Mouse (Mus musculus) hindbrain, postnatal 0 days (tissue): ENCODE data around the gene Fmo3. TPM values are rescaled to one million over a fixed set of nuclear protein-coding genes. Genes with fewer than 3 reads are reported as not detected.

ENCODE experiments used
- ATAC-seq: fragments of 200-750 bp; cut with Nextera tagmentation; 2 replicates; pipeline ENCODE4 v1.8.0; 2017; ENCODE audit warnings: mild to moderate bottlenecking, moderate TSS enrichment, moderate library complexity
- DNase-seq: peaks from one replicate; pipeline ENCODE4 v3.0.0-alpha.2; 2015; ENCODE audit warnings: low spot score
- H3K27ac ChIP-seq: fragments of 300-500 bp; sonication (generic); 2 replicates; pipeline ENCODE4 v1.5.1; 2014; ENCODE audit warnings: mild to moderate bottlenecking
- H3K27me3 ChIP-seq: fragments of 300-500 bp; sonication (generic); 2 replicates; pipeline ENCODE4 v1.6.1; 2014; ENCODE audit warnings: low read length, mixed read lengths; ENCODE audit not compliant: insufficient read depth
- H3K36me3 ChIP-seq: fragments of 300-500 bp; sonication (generic); 2 replicates; pipeline ENCODE4 v1.6.1; 2014; ENCODE audit warnings: low read length, mixed read lengths; ENCODE audit not compliant: insufficient read depth
- H3K4me1 ChIP-seq: fragments of 300-500 bp; sonication (generic); 2 replicates; pipeline ENCODE4 v1.6.1; 2014; ENCODE audit warnings: antibody characterized with exemption, low read length, mixed read lengths; ENCODE audit not compliant: insufficient read depth
- H3K4me2 ChIP-seq: fragments of 300-500 bp; sonication (generic); 2 replicates; pipeline ENCODE4 v1.6.1; 2014; ENCODE audit warnings: low read depth, mild to moderate bottlenecking, low read length, moderate library complexity, mixed read lengths
- H3K4me3 ChIP-seq: fragments of 300-500 bp; sonication (generic); 2 replicates; pipeline ENCODE4 v1.5.1; 2014; ENCODE audit warnings: low read length
- H3K9ac ChIP-seq: fragments of 300-500 bp; sonication (generic); replicated peaks from 2 replicates; pipeline ENCODE4 v1.6.1; 2014; ENCODE audit warnings: mild to moderate bottlenecking, low read length, moderate library complexity, mixed read lengths
- H3K9me3 ChIP-seq: fragments of 300-500 bp; sonication (generic); 2 replicates; pipeline ENCODE4 v1.6.1; 2016; ENCODE audit warnings: low read length, mixed read lengths
- CTCF ChIP-seq: IDR thresholded peaks from 2 replicates; pipeline ENCODE4 v1.5.1; 2016; ENCODE audit warnings: antibody characterized with exemption, control low read depth, low read depth
- WGBS: fragments of 180-500 bp; shearing (Covaris S2); extraction: QIAGEN DNeasy Blood & Tissue Kit; methylation state at CpG from one replicate; pipeline ENCODE4 v1.1.7; 2014; 5-methylcytosine and 5-hydroxymethylcytosine counted together
- polyA plus RNA-seq: library from polyadenylated mRNA; unstranded; fragments of >200 nt; fragmentation: Nextera tagmentation; extraction: Ambion mirVana; gene quantifications from 2 replicates; pipeline ENCODE4 v1.2.1, GENCODE M21; 2015
- total RNA-seq: library from RNA; depleted of rRNA; stranded (reverse); fragments of >200 nt; gene quantifications from 2 replicates; pipeline ENCODE4 v1.2.3, GENCODE M21; 2014; rRNA removed

The Fmo3 gene
- total RNA-seq (not detected in 2 replicates), polyA plus RNA-seq (not detected in 2 replicates)

- no peaks in the 10 kb centered on the region for H3K36me3 ChIP-seq
- H3K27me3 ChIP-seq: no peaks in the 10 kb centered on the region
- H3K9me3 ChIP-seq: no peaks in the 10 kb centered on the region
- WGBS: 67% methylated on average over 1 of the region's 1 CpGs
- H3K9ac ChIP-seq: no peak within 1 kb of the TSS
- H3K4me3 ChIP-seq: no peak within 1 kb of the TSS
- no peak for TF ChIP-seq CTCF
- DNase-seq (no peak), ATAC-seq (no peak)
- H3K4me2 ChIP-seq: no peak within 1 kb of the TSS
- no peak within 1 kb of the TSS for H3K27ac ChIP-seq
- H3K4me1 ChIP-seq: no peaks in the 10 kb centered on the region
Observed at GRCm38 (mm10) chr1:162984428-162984827, at the start of gene Fmo3. Fmo3 (minus strand) TSS chr1:162984528.

- Histone ChIP-seq H3K4me2 (no peak overlapping the region), H3K9me3 (no peaks in the 10 kb centered on the region), H3K4me3 (no peak overlapping the region), H3K36me3 (no peaks in the 10 kb centered on the region), H3K27me3 (no peaks in the 10 kb centered on the region), H3K27ac (no peak overlapping the region), H3K4me1 (no peaks in the 10 kb centered on the region), H3K9ac (no peak overlapping the region)
- TF ChIP-seq CTCF: no peak
- ATAC-seq: no peak
- no peak for DNase-seq
Observed at GRCm38 (mm10) chr1:163023075-163023474, 38.7 kb upstream of the Fmo3 start.

GRCm38 (mm10) chr1:163009220-163009619 is 24.9 kb upstream of the Fmo3 start:
- 74% methylated on average over 3 of the region's 3 CpGs for WGBS
- Histone ChIP-seq H3K4me1 (no peaks in the 10 kb centered on the region), H3K9ac (no peak overlapping the region), H3K27ac (no peak overlapping the region), H3K4me3 (no peak overlapping the region), H3K9me3 (no peaks in the 10 kb centered on the region), H3K27me3 (no peaks in the 10 kb centered on the region), H3K36me3 (no peaks in the 10 kb centered on the region), H3K4me2 (no peak overlapping the region)
- no peak for TF ChIP-seq CTCF
- ATAC-seq (no peak), DNase-seq (no peak)

GRCm38 (mm10) chr1:163003496-163003895 is 19.2 kb upstream of the Fmo3 start:
- no peaks in the 10 kb centered on the region for H3K9me3 ChIP-seq
- no peak for ATAC-seq
- TF ChIP-seq CTCF: no peak
- no peak overlapping the region for H3K27ac ChIP-seq
- H3K4me1 ChIP-seq: no peaks in the 10 kb centered on the region
- no peak overlapping the region for H3K4me2 ChIP-seq
- DNase-seq: no peak
- no peaks in the 10 kb centered on the region for H3K27me3 ChIP-seq
- WGBS: 84% methylated on average over 2 of the region's 2 CpGs
- no peak overlapping the region for H3K4me3 ChIP-seq
- H3K36me3 ChIP-seq: no peaks in the 10 kb centered on the region
- H3K9ac ChIP-seq: no peak overlapping the region

GRCm38 (mm10) chr1:163001271-163001829 is 17.0 kb upstream of the Fmo3 start:
- TF ChIP-seq CTCF: no peak
- Histone ChIP-seq H3K4me2 (no peak overlapping the region), H3K27ac (no peak overlapping the region), H3K36me3 (no peaks in the 10 kb centered on the region), H3K9me3 (no peaks in the 10 kb centered on the region), H3K27me3 (no peaks in the 10 kb centered on the region), H3K9ac (no peak overlapping the region), H3K4me3 (no peak overlapping the region), H3K4me1 (no peaks in the 10 kb centered on the region)
- 71% methylated on average over 4 of the region's 4 CpGs for WGBS
- DNase-seq (no peak), ATAC-seq (no peak)

- H3K4me2 ChIP-seq: no peak overlapping the region
- no peaks in the 10 kb centered on the region for H3K27me3 ChIP-seq
- H3K4me3 ChIP-seq: no peak overlapping the region
- 90% methylated on average over 3 of the region's 3 CpGs for WGBS
- no peaks in the 10 kb centered on the region for H3K4me1 ChIP-seq
- no peaks in the 10 kb centered on the region for H3K36me3 ChIP-seq
- ATAC-seq (no peak), DNase-seq (no peak)
- H3K9ac ChIP-seq: no peak overlapping the region
- no peak for TF ChIP-seq CTCF
- no peak overlapping the region for H3K27ac ChIP-seq
- H3K9me3 ChIP-seq: no peaks in the 10 kb centered on the region
Observed at GRCm38 (mm10) chr1:162987546-162987945, 3.2 kb upstream of the Fmo3 start.

GRCm38 (mm10) chr1:162986777-162987176 is 2.4 kb upstream of the Fmo3 start:
- no peak for ATAC-seq
- no peaks in the 10 kb centered on the region for H3K9me3 ChIP-seq
- H3K27me3 ChIP-seq: no peaks in the 10 kb centered on the region
- H3K4me3 ChIP-seq: no peak overlapping the region
- DNase-seq: no peak
- no peaks in the 10 kb centered on the region for H3K4me1 ChIP-seq
- H3K4me2 ChIP-seq: no peak overlapping the region
- no peak overlapping the region for H3K9ac ChIP-seq
- no peaks in the 10 kb centered on the region for H3K36me3 ChIP-seq
- WGBS: 86% methylated on average over 1 of the region's 1 CpGs
- no peak overlapping the region for H3K27ac ChIP-seq
- no peak for TF ChIP-seq CTCF
